Mouse (Mus musculus) testis, adult 2 months (tissue): ENCODE measurements around the gene Nrip1.

Experiments
- CTCF ChIP-seq: fragments of 200-500 bp; IDR thresholded peaks from 2 replicates; pipeline ENCODE4 v1.5.1; 2012; ENCODE audit warnings: low read depth, mild to moderate bottlenecking, inconsistent platforms, low read length, moderate library complexity; ENCODE audit not compliant: control insufficient read depth, insufficient read depth, insufficient replicate concordance
- POLR2A ChIP-seq: fragments of 200-500 bp; IDR thresholded peaks from 2 replicates; pipeline ENCODE4 v1.6.1; 2012; ENCODE audit warnings: low read depth, mild to moderate bottlenecking, inconsistent platforms, low read length, moderate library complexity; ENCODE audit not compliant: control insufficient read depth

DNA sequence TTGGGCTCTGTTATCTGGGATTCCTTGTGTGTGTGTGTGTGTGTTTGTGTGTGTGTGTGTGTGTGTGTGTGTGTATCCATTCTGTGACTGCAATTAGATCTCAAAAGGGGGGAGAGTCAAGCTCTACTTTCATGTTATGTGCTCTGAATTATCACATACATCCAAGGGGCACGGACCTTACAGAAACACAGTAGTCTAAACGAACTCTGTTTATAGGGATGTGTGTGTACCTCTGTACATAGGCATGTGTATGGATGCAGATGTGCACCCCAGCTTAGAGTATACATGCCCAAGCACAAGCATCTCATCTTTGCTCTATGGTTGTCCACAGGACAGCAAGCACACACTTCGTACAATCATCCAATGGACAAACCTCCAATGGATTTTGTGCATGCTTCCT is 98.0 kb downstream of the Nrip1 start:
- no peak for TF ChIP-seq CTCF
- TF ChIP-seq POLR2A = no peak
